Mouse (Mus musculus) kidney, adult 2 months (tissue): ENCODE measurements around the gene Pip5k1b. TPM values are rescaled to one million over a fixed set of nuclear protein-coding genes. Genes with fewer than 3 reads are reported as not detected.
A peak's percentile ranks its signal among the peaks of the same experiment; 100 is the strongest.

Experiments
- DNase-seq: peaks from one replicate; pipeline ENCODE4 v3.0.0; 2021
- H3K27ac ChIP-seq: fragments of 200-500 bp; 2 replicates; pipeline ENCODE4 v1.5.1; 2012; ENCODE audit warnings: low read depth, low read length, control low read depth, inconsistent platforms; ENCODE audit not compliant: insufficient read depth
- H3K27me3 ChIP-seq: fragments of 200-500 bp; replicated peaks from 2 replicates; pipeline ENCODE4 v1.6.1; 2012; ENCODE audit warnings: mild to moderate bottlenecking, moderate library complexity, low read length, inconsistent platforms; ENCODE audit not compliant: control insufficient read depth, insufficient read depth
- H3K36me3 ChIP-seq: fragments of 200-500 bp; 2 replicates; pipeline ENCODE4 v1.6.1; 2012; ENCODE audit warnings: mild to moderate bottlenecking, moderate library complexity, low read length, inconsistent platforms; ENCODE audit not compliant: control insufficient read depth, insufficient read depth
- H3K4me1 ChIP-seq: fragments of 200-500 bp; 2 replicates; pipeline ENCODE4 v1.6.1; 2011; ENCODE audit warnings: low read length; ENCODE audit not compliant: control insufficient read depth, insufficient read depth
- H3K4me3 ChIP-seq: fragments of 200-500 bp; 2 replicates; pipeline ENCODE4 v1.5.1; 2011; ENCODE audit warnings: mild to moderate bottlenecking, low read depth, low read length, control low read depth; ENCODE audit not compliant: insufficient read depth
- CTCF ChIP-seq: fragments of 200-500 bp; conservative IDR thresholded peaks from 2 replicates; pipeline ENCODE4 v1.5.1; 2011; ENCODE audit warnings: low read depth, mild to moderate bottlenecking, control low read depth, low read length, moderate library complexity, mixed read lengths; ENCODE audit not compliant: insufficient read depth, insufficient read length
- POLR2A ChIP-seq: fragments of 200-500 bp; IDR thresholded peaks from one replicate; pipeline ENCODE4 v1.6.1; 2011; ENCODE audit warnings: low read depth, low read length, control low read depth
- WGBS: fragments of 180-500 bp; shearing (Covaris S2); methylation state at CpG from one replicate; pipeline ENCODE4 v1.1.7; 2018; 5-methylcytosine and 5-hydroxymethylcytosine counted together
- polyA plus RNA-seq: library from polyadenylated mRNA; depleted of rRNA; stranded (reverse); fragments of >200 nt; gene quantifications from 2 replicates; pipeline ENCODE4 v1.2.3, GENCODE M21; 2012

Pip5k1b gene
- polyA plus RNA-seq, 1 experiment = 3.7 TPM

DNA sequence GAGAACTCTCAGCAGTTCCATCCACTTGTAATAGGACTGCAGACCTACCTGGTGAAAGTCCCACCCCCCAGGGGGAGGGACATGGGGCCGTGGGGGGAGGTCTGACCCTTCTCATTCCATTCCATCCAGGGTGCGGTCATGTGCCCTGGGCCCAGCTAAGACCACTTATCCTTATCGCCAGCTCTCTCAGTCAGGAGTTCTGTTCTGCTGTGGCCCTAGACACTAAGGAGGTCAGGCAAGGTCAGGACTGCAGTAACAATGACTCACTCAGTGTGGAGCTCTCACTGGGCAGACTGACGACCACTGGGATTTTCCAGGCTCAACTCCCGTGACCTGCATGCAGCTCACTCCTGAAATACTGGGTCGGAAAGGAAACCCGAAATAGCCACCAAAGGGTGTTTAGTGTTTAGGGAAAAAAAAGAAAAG, 16.1 kb upstream of the Pip5k1b start:
- H3K27ac ChIP-seq = no peak overlapping the region

DNA sequence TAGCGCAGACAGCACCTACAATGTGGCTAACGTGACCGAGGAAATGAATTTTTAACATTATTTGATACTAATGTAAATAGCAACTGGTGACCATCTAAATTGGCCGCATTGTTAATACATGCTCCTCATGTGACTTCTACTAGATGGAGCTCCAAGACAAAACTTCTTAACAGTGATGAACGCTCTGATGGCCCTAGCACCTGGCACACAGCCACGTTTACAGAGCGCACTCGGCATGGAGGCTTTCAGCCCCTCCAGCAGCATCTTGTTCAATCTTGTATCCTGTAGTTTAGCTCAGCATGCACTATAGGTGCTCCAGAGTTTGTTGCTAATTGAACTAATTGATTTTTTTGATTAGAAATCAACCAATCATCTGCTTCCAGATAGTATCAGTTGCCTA, 15.3 kb upstream of the Pip5k1b start:
- TF ChIP-seq POLR2A (no peak), CTCF (no peak)
- Histone ChIP-seq H3K4me1 (no peaks in the 10 kb centered on the region), H3K27ac (no peak overlapping the region), H3K27me3 (no peaks in the 10 kb centered on the region), H3K4me3 (no peak overlapping the region), H3K36me3 (no peaks in the 10 kb centered on the region)
- WGBS = 73% methylated on average over 8 of the region's 8 CpGs
- no peak for DNase-seq

More for the DNA sequence above, 16.1 kb upstream of the Pip5k1b start:
- no peak for DNase-seq
- Histone ChIP-seq H3K4me3 (no peak overlapping the region), H3K27me3 (no peaks in the 10 kb centered on the region), H3K36me3 (no peaks in the 10 kb centered on the region), H3K4me1 (no peaks in the 10 kb centered on the region)
- TF ChIP-seq POLR2A = no peak
- no peak for TF ChIP-seq CTCF
- 57% methylated on average over 7 of the region's 7 CpGs for WGBS

DNA sequence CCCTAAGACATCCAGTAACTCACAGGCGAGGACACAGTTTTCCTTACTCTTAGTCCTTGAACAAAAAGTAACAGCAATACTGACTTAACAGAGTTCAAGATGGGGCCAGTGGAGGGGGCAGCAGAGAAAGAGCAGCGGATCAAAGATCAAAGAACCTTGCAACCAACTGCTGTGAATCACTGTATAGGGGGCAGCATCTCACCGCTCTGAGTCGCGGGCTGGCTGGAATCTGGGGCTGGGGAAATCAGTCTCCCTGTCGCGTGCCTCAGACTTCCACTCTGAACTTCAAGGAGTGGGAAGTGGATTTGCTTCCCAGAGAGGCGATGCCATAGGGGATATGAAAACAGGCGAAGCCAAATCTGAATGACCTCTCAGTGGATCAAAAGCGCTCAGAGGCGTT, 1.8 kb upstream of the Pip5k1b start:
- Histone ChIP-seq H3K4me3 (no peak overlapping the region), H3K36me3 (no peaks in the 10 kb centered on the region), H3K27me3 (no peaks in the 10 kb centered on the region; the same call in 1 of the 2 replicates), H3K27ac (no peak overlapping the region), H3K4me1 (no peaks in the 10 kb centered on the region; the same call in 1 of the 2 replicates)
- no peak for TF ChIP-seq POLR2A
- no peak for TF ChIP-seq CTCF
- DNase-seq = peak; percentile 7
- 10% methylated on average over 11 of the region's 11 CpGs for WGBS

DNA sequence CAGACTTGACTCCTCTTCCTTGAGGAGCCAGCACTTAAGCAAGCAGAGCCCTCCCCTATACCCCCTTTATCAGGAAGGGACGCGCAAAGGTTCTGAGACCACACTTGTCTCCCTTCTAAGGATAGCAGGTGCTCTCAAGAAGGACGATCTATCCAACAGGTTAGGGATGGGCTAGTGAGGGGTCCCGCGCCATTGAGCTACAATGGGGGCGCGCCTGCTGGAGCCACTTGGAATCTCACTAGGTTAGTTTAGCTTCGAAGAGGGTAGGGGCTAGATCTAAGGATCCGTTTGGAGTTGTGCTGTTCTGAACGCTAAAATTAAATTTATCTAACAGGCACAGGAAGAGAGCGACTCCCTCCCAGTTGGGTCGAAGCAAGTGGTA, 904 bp upstream of the Pip5k1b start:
- 5% methylated on average over 12 of the region's 12 CpGs for WGBS
- H3K4me1 ChIP-seq = no peaks in the 10 kb centered on the region; the same call in 1 of the 2 replicates
- TF ChIP-seq CTCF (no peak), POLR2A (no peak)
- H3K4me3 ChIP-seq = peak overlapping the region; percentile 81
- DNase-seq = no peak
- H3K27me3 ChIP-seq = no peaks in the 10 kb centered on the region; the same call in 1 of the 2 replicates
- H3K36me3 ChIP-seq = no peaks in the 10 kb centered on the region
- no peak overlapping the region for H3K27ac ChIP-seq

DNA sequence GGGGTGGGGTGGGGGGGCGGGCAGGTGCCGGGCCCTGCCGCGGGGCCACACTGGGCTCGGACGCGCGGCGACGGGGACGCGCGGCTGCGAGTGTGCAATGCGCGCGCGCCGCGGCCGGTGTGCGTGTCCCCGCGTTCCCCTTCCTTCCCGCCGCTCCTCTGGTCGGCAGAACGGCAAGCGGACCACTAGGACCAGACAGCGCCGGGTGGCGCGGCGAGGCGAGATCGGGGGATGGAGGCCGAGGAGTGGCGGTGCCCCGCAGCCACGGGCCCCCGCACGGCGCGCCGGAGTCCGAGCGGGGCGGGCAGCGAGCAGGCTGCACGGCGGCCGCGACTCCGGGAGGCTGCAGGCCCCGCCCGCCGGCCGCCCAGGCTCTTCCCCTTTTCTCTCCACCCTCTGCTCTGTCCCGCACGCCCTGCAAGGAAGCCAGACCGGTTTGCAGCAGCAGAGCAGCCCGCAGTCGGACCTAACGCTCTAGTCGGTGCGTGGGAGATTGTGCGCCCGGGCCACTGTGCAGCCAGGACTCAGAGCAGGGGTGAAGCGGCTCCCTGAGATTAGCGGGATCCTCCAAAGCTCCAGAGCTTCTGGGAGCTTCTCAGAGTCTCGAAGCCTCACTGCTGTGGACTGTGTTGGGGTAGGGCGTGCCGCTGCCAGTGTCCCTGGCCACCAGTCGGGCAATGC, 372 bp upstream of the Pip5k1b start:
- TF ChIP-seq CTCF = no peak
- TF ChIP-seq POLR2A = no peak
- WGBS = under 1% methylated on average over 74 of the region's 74 CpGs
- H3K36me3 ChIP-seq = no peaks in the 10 kb centered on the region
- peak overlapping the region; percentile 81 for H3K4me3 ChIP-seq
- DNase-seq = peak; percentile 66
- H3K27me3 ChIP-seq = no peaks in the 10 kb centered on the region; the same call in 1 of the 2 replicates
- H3K27ac ChIP-seq = no peak overlapping the region
- H3K4me1 ChIP-seq = no peaks in the 10 kb centered on the region; the same call in 1 of the 2 replicates

DNA sequence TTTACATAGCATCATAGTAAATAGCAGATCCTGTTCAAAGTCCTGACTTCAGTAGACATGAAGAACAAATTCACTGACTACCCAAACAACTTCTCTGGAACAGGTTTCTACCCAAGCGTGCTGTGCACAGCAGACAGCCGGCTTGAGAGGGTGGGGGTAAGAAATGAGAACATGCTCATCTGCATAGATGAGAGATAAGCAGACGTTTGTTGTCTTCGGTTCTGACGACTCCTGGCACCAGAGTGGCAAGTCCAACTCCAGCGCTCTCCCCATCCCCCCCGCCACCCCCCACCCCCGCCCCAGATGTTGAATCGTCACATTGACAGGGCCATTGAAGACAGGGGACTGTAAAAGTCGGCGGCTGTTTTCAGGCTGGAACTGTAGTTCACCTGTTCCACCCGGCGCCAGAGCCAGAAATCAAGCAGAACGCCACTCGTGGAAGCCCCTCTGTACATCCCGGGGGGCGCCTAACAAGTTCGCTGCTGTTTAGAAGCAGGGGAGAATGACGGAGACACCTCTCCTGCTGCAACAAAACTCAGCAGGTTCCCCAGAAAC, 684 bp downstream of the Pip5k1b start:
- H3K27ac ChIP-seq = no peak overlapping the region
- no peaks in the 10 kb centered on the region; the same call in 1 of the 2 replicates for H3K27me3 ChIP-seq
- DNase-seq = no peak
- 1% methylated on average over 19 of the region's 19 CpGs for WGBS
- H3K36me3 ChIP-seq = no peaks in the 10 kb centered on the region
- H3K4me3 ChIP-seq = peak overlapping the region; percentile 81
- no peak for TF ChIP-seq POLR2A
- no peak for TF ChIP-seq CTCF
- H3K4me1 ChIP-seq = no peaks in the 10 kb centered on the region; the same call in 1 of the 2 replicates

DNA sequence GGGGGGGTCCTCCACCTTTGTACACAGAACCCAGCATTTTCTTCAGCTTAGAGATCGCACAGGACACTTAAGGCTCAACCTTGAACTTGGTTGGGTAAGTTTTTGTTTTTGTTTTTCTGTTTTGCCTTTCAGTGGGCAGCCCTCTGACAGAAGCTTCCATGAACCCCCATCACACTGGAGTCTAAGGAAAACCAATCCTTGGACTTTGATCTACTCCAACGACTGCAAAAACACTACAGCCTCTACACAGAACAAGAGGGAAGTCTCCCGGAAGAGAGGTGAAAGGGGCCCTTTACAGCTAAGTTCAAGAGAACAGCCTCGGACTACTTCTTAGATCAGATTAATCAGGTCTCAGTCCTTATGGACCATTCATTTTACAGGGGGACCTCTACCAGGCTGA, 1.2 kb downstream of the Pip5k1b start:
- Histone ChIP-seq H3K4me3 (no peak overlapping the region), H3K4me1 (no peaks in the 10 kb centered on the region; the same call in 1 of the 2 replicates), H3K27ac (no peak overlapping the region), H3K36me3 (no peaks in the 10 kb centered on the region), H3K27me3 (no peaks in the 10 kb centered on the region; the same call in 1 of the 2 replicates)
- peak; percentile 9 for DNase-seq
- no peak for TF ChIP-seq CTCF
- TF ChIP-seq POLR2A = no peak
- 21% methylated on average over 4 of the region's 4 CpGs for WGBS
